Mouse (Mus musculus): ENCODE data around the gene 4930415O20Rik.

GRCm38 (mm10) chr15:98536828-98537510 is 33.8 kb upstream of the 4930415O20Rik start:
- TF ChIP-seq POLR2A (IDR thresholded peaks at IDR 0.05; ENCODE audit: insufficient read length, low read depth) (no peak), TCF12 (IDR thresholded peaks at IDR 0.05; ENCODE audit: insufficient read depth, poor library complexity, severe bottlenecking) (no peak), MYOD1 (IDR thresholded peaks at IDR 0.05; ENCODE audit: control insufficient read depth in 1 of 3, insufficient read length in 2 of 3, low read depth in 2 of 3) (peak; percentile 32 to 39 (median 37)), USF1 (IDR thresholded peaks at IDR 0.05; ENCODE audit: low read depth) (no peak), MAX (IDR thresholded peaks at IDR 0.05; ENCODE audit: low read depth) (no peak), CEBPB (IDR thresholded peaks at IDR 0.05; ENCODE audit: insufficient read depth, poor library complexity, severe bottlenecking) (no peak), POLR2AphosphoS2 (IDR thresholded peaks at IDR 0.05; ENCODE audit: insufficient read length, low read depth) (no peak), E2F4 (IDR thresholded peaks at IDR 0.05; ENCODE audit: insufficient read depth) (no peak), REST (IDR thresholded peaks at IDR 0.05; ENCODE audit: insufficient read depth, insufficient read length) (no peak), MYOG (IDR thresholded peaks at IDR 0.05; ENCODE audit: control insufficient read depth in 1 of 3, insufficient read depth in 1 of 3, insufficient read length in 2 of 3, low read depth in 2 of 3) (no peak), SRF (IDR thresholded peaks at IDR 0.05; ENCODE audit: control insufficient read depth, insufficient read length, low read depth) (no peak)
